Mouse (Mus musculus) T-helper 17 cell (primary cell): ENCODE results near the gene Ccdc28b.

Experiments
- in situ Hi-C, 2 experiments: fragments of 300-600 bp; cut with MboI, MseI; formaldehyde crosslinking; loops; 1 replicate in 1 of 2; 2 replicates in 1 of 2; pipeline ENCODE4 v1.15.1; 2025; ENCODE audit warnings: high pct_unique_total_duplicates in 2 of 2

Ccdc28b gene

DNA sequence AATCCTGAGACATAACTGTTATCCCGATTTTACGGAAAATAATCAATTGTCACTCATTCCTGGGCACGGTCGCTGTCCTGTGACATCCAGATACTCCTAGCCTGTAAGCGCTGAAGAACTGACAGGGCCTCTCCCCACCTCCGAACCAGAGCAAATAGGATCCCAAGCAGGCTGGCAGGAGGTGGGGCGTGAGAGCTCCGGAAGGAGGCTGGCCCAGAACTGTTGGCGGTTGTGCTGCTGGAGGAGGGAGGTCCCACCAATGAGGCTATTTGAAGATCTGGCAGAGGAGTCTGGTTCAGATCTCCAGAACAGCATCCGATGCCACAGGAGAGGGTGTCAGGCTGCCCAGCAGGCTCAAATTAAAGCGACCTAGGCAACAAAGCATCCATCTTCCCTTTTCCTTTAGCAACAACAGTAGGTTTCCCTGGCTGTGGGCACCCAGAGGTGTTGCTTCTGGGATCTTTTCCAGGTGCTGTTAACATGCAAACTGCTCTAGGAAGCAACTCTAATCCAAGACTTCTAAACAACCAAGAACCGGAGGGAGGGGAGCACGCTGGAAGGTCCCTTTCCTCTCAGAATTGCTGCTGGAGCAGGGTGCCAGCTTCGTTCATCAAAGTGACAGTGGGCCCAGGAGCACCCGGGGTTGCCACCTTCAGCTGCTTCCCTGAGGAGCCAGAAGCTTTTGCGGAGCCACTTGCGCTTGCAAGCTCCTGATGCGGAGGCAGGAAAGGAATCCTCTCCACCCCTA is 708 bp upstream of the Ccdc28b start:
- in situ Hi-C loops: loop anchor here in 1 of 2 experiments (5.0 kb wide), 1 partner anchor 292 kb away; no protein-coding TSS in a partner anchor

DNA sequence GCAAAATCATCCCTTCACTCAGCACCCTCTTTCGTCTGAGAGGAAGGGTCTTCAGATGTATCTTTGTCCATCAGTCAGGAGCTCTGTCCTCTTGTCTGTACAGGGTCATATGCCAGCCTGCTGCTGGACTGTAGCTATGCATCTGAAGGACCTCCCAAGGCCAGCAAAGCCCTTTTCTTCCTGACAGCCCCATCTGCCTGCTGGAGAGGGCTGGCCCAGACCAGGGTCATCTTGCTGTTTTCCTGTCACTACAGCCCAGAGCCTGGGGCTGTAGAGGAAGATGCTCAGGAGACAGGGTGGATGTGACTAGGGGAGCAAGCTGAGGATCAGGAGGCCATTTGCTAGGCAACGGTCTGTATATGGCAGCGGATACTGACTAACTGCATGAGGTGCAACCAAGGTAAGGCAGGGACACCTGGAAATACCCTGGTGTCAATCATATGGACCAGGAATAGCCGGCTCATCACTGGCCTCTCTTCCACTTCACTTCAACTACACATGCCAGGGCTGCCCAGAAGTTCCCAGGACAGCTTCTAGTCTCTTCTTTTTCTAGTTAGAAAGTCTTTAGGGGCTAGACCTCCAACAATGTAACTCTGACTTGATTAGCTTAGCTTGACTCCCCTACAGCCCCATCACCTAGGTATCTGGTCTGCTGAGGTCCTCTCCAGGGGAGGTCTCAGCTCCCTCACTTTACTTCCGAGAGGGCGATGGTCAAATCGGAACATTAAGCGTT is 778 bp downstream of the Ccdc28b start:
- in situ Hi-C loops: loop anchor here in 1 of 2 experiments (5.0 kb wide), 1 partner anchor 291 kb away; no protein-coding TSS in a partner anchor

DNA sequence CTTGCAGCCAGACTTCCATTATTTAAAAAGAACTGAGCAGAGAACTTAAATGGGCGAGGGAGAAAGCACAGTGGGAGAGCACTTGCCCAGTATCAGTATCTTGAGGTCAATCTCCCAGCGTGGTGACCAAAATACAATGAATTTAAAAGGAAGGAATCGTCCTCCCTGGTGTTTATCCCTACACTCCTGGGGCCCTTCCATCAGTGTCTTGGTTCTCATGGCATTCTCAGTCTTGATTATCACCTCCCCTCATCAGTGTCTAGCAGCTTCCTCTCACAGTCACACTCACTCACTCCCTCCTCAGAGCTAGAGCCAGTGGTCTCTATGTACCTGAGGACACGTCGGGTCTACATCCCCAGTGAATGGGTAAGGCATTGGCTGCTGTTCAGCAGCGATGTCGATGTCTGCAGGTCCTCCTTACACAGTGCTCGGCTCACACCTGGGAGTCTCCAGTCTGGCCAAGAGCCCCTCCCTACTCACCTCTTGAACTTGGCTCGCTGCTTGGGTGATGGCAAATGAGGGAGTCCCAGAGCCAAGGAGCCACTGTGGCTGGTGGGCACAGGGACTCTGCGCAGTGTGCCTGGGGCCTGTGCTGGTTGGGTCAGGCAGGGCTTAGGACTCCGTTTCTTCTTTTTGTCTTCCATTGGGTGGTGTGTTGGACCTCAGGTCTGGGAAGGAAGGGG is 1.5 kb downstream of the Ccdc28b start:
- in situ Hi-C loops: loop anchor here in 1 of 2 experiments (5.0 kb wide), 1 partner anchor 290 kb away; no protein-coding TSS in a partner anchor

DNA sequence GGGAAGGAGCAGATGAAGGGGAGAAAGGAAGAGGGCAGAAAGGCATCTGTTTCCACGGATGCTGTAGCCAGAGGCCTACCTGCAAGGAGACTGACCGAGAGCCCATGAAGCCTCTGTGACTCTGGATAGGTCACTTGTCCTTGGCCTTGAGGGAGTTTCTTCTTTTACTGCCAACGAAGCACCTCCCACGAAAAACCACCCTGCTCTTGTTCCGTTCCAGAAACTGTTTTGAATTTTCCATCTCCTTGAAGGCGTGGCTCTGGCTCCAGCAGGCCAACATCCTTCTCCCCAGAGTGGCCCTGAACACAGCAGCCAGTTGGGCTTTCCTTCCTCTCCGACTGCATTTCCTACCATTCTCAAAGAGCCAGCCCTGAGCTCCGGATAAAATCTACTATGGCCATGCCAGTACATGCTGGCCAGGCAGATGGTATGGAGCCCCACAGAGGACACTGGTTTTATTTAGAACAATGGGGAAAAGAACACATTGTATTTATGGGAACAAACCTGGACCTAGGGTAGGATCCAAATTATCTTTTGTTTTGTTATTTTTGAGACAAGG is 2.4 kb downstream of the Ccdc28b start:
- in situ Hi-C loops: loop anchor here in 1 of 2 experiments (5.0 kb wide), 1 partner anchor 289 kb away; no protein-coding TSS in a partner anchor

DNA sequence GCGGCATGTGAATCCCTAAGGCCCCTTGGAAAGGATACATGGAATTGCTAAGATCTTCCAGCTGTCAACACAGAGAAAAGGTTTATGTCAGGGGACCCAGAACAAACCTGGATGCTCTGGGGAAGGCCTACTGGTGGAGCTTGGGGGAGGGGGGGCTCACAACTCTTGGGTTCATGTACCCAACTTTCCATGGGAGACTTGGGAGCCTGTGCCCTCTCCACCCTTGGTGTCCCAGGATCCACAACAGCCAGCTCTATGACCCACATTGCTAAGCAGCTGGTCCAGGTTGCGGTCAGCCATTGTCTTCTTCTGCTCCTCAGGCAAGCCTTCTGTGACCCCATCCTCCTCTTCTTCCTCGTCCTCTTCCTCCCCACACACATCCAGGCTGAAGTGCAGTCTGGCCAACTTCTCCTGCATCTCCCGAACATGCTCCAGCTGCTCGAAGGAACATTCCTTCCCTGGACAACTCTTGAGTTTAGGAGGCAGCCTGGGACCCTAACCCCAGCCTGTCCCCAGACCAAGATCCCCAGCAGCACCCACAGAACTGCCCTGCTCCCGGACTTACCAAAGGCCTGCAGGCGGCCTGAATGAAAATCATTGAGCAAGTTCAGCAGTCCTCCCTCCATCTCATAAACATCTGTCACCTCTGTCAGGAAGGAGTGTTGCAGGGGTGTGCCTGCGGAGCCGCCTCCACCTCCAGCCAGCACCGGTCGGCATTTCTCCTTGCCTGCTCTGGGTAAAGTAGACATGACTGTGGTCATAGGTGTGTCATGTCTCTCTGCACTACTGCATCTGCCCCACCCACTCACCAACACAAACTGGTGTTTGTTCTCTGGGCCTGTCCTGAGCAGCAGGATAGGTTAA is 3.1 kb downstream of the Ccdc28b start:
- in situ Hi-C loops: loop anchor here in 1 of 2 experiments (5.0 kb wide), 1 partner anchor 288 kb away; no protein-coding TSS in a partner anchor

DNA sequence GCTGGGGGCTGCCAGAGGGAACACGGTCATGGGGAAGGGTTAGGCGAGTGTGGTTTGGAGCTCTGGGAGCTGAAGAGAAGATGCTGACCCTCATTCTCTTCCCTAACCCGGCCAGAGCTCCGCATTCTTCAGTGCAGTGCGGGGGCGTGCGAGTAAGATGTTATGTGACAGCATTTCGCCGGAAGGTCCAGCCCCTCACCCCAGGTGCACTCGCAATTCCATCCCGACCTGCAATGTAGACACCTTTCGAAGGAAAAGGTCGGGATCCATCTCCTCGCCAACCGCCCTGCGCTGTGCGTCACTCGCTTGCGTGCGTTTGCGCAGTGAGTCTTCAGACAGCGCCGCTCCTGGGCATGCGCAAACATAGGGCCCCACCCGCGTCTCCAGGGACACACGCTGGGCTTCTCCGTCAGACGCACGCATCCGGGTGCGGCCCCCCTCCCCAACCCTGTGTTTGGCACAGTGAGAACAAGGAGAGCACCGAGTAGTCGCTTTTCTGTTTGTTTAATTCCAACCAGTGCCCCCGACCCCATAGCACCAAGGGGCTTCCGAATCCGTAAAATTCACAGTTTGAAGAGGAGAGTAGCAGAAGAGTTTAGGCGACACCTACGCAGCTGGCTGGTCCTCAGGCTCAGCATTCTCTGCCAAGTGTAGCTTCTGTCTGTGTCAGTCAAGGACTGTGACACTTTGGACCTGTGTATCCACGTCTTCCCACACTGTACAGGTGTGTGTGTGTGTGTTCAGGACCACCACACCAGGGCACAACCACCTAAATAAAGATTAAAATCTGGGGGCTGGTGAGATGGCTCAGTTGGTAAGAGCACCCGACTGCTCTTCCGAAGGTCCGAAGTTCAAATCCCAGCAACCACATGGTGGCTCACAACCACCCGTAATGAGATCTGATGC is 4.7 kb downstream of the Ccdc28b start, which contains the start of gene Iqcc:
Gene Iqcc, minus strand, starts transcription at position 314 of the 906 bp plus-strand sequence.
- in situ Hi-C loops: loop anchor here in 1 of 2 experiments (10.0 kb wide), 1 partner anchor 274 kb away; no protein-coding TSS in a partner anchor

DNA sequence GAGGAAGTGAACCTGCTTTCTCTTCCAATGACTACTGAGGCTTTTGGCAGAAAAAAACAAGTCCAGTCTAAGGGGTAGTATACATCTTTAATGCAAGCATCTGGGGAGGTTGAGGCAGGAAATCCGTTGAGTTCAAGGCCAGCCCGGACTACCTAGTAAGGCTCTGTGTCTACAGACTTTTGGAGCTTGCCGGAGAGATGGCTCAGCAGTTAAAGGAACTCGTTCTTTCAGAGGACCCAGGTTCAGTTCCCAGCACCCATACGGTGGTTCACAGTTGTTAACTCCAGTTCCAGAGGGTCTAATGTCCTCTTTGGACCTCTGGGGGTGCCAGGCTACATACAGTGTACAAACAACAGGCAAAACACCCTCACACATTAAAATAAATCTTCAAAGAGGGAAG is 5.7 kb downstream of the Ccdc28b start:
- in situ Hi-C loops: loop anchor here in 1 of 2 experiments (10.0 kb wide), 1 partner anchor 273 kb away; no protein-coding TSS in a partner anchor

DNA sequence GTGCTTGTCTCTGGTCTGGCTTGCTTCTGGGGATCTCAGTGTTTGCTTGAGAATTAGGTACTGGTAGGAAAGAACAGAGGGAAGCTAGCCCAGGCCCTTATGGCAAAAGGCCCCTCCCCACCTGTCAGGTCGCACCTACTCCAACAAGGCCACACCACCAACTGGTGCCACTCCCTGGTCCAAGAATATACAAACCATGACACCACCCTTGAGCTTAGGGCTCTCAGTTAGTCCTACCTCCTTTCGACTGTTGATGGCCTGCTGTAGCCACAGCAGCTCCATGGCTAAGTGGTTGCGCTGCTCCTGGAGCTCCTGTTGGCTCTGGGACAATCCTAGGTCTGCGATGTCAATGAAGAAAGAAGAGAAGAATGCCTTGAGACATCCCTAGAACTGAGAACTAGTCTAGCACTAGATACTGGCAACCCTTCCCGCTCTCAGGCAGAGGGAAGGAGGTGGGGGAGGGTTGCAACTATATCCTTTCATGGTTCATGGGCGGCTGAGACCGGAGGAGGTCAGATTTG is 6.6 kb downstream of the Ccdc28b start:
- in situ Hi-C loops: loop anchor here in 1 of 2 experiments (10.0 kb wide), 1 partner anchor 272 kb away; no protein-coding TSS in a partner anchor

DNA sequence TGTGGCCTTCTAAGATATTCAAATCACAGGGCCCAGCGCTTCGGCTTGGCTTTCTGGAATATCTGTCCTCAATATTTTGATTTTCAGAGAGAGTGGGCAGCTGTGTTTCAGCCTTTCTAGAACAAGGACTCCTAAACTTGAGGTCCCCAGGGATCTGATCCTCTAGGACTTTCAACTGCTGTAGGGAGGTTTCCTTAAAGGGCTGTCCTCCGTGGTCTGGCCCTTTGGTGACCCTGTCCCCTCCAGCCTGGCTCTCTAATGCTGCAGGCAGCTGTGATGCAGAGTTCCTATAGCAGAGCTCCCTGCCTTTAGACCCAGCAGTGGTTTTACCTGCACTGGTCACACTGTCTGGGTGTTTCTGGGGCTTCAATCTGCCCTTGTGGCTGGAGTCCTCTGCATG is 7.1 kb downstream of the Ccdc28b start:
- in situ Hi-C loops: loop anchor here in 1 of 2 experiments (10.0 kb wide), 1 partner anchor 272 kb away; no protein-coding TSS in a partner anchor

DNA sequence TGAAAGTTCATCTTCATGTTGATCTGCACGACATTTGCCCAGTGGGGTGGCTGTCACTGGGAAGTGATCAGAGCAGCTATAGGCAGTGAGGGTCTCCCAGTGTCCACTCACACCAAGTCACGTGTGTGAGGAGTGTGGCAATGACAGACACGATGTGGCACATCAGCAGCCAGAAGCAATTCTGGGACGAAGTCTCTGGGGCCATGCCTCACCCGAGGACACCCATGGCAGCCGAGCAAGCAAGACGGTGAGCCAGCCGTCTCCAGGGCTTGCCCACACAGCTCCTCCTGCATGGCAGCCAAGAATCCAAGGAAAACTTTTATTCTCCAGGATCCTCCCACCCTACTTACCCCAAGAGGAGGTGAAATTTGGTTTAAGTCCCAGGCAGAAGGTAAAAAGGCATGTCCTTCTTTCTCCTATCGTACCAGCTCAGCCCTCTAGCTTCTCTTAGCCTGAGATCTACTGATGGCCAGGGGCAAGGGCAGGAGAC is 7.9 kb downstream of the Ccdc28b start:
- in situ Hi-C loops: loop anchor here in 1 of 2 experiments (10.0 kb wide), 1 partner anchor 271 kb away; no protein-coding TSS in a partner anchor

DNA sequence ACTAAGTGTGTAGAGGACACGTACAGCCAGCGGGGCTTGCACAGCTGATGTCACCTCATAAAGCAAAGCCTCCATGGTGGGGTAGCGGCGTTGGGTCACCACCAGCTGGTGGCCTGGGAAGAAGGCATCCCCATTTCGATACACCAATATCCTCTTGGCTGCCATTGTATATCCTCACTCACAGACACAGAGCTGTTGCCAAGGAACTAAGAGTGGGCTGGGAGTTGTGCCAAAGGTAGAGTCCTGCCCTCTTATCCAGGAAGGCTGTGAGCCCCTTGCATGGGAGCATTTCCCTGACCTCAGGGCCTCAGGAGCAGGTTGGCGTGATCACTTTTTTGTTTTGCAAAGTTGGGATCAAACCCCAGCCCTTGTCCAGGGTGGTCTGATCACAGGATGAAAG is 9.7 kb downstream of the Ccdc28b start, which contains the start of gene Dcdc2b:
Gene Dcdc2b, minus strand, starts transcription at position 165 of the 400 bp plus-strand sequence.
- in situ Hi-C loops: loop anchor here in 1 of 2 experiments (10.0 kb wide), 1 partner anchor 269 kb away; no protein-coding TSS in a partner anchor

DNA sequence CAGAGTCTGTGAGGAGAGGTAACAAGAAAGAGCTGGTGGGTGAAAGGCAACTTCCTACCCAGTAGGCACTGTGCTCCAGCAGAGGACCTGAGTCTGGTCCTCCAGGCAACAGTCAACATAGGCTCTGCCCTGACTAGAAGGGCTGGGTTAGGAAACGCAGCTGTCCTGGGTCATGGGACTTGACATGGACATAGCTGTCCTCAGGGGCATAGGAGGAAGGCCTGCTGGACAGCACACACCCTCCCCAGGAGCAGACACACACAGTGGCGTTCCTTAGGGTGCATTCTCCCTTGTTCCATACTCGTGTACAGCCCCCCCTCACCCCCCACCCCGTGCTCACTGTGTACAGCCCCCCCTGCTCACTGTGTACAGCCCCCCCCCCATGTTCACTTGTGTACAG is 13.3 kb downstream of the Ccdc28b start:
- in situ Hi-C loops: loop anchor here in 1 of 2 experiments (10.0 kb wide), 1 partner anchor 266 kb away; no protein-coding TSS in a partner anchor

DNA sequence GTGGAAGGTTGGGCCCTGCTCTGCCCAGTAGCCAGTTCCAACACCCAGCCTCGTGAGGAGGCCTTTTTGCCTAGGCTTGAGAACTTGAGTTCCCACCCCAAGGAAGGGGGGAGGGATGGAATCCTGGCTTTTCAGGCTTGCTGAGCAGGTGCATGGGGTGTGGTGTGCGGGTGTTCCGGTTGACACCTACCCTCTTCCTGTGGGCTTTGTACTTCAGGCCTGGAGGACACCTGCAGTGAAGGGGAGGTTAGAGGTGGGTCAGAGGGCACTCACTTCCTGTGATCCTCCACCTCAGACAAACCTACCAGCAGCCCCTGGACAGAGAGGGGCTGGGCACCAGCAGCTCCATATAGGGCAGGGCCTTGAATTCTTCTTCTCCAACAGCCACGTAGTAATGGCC is 13.7 kb downstream of the Ccdc28b start:
- in situ Hi-C loops: loop anchor here in 1 of 2 experiments (10.0 kb wide), 1 partner anchor 265 kb away; no protein-coding TSS in a partner anchor

DNA sequence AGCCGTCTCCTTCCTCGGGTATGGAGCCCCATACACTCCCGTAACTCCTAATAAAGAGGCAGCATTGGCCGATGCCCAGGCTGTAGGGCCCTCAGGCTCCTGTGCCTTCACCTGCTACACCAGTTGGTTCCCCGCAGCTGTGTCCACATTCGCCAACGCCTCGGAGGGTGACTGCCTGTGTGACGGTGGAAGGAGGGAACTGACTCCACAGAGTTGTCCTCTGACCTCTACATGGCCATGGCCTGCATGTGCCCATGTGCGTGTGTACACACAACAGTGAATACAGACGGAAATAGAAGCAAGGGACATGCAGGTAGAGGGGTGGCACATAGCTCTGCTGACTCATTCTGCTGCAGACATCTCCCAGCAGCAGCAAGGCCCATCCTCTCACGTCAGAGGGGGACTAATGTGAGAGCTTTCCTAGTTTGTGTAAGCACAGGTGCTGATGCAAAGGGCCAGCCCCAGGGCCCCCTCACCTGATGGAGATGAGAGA is 14.6 kb downstream of the Ccdc28b start:
- in situ Hi-C loops: loop anchor here in 1 of 2 experiments (10.0 kb wide), 1 partner anchor 54 kb away; no protein-coding TSS in a partner anchor

DNA sequence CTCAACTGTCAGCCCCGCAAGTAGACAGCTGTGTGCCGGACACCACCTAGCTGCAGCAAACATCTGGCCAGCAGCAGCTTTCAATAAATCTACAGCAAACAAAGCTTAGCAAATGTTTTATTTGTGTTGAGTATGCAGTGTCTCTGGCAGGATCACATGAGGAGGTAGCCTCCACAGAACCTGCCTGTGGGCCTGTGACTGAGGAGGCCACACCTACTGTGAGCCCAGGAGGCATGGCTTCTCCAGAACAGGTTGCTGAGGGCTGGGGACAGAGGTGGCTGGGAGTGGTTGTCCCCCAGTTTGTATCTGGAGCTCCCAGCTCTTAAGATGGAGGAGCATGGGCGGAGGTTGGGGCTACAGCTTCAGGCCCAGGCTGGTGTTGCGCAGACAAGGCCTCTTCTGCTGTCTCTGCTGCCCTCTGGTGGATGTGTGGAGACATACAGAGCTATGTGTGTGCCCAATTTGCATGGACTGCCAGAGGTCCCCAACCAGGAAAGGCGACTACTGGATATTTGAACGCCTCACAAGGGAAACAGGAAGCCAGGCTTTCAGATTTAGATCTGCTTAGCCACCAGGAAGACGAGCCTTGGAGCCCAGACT is 15.2 kb downstream of the Ccdc28b start:
- in situ Hi-C loops: loop anchor here in 1 of 2 experiments (10.0 kb wide), 1 partner anchor 54 kb away; no protein-coding TSS in a partner anchor

DNA sequence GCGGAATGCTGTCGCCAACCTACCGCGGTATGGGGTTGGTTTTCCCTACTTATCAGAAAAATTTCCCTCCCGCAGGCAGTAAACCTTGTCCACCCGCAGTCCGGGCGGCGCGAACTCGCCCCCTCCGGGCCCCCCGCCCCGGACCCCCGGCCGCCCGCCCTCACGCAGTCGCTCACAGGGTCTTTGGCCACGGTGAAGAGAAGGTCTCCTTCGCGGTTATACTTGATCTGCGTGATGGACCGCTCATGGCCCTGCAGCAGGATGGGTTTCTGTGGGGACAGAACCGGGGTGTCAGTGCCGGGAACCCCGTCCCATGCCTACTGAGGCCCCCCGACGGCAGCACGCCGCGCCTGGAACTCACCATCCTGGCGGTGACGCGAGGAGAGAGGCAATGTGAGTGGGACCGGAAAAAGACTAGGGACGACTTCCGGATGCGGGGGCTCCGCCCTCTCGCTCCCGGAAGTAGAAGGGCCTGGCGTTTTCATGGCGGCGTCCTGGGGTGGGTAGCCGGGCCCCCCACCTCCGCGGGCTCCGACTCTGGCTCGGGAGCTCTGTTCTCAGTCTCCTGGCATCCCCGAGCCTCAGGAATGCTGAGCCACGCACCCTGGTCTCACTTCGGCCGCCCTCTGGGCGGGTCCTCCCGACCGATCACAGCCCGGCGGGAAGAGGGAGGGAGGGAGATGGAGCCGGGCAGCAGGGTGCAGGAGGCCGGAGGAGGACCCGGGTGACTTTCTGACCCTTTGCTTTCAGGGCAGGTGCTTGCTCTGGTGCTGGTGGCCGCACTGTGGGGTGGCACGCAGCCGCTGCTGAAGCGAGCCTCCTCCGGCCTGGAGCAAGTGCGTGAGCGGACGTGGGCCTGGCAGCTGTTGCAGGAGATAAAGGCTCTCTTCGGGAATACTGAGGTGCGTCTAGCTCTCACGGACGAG is 23.3 kb downstream of the Ccdc28b start, which contains the start of the genes Eif3i and Tmem234:
Gene Eif3i, minus strand, starts transcription at position 416 of the 926 bp plus-strand sequence.
Gene Tmem234, plus strand, starts transcription at position 436 of the 926 bp plus-strand sequence.
- in situ Hi-C loops: loop anchor here (5.0 to 10.0 kb wide), 2 partner anchors 43 to 46 kb away; no protein-coding TSS in a partner anchor
